Mouse (Mus musculus) brain, embryonic 18.5 days (tissue): ENCODE data around the gene Fxyd7.

ENCODE experiments used
- DNase-seq: peaks from one replicate; pipeline ENCODE4 v3.0.0-alpha.2; 2012; ENCODE audit warnings: low read depth, low spot score

Gene Fxyd7

GRCm38 (mm10) chr7:31008175-31008574, 43.1 kb downstream of the Fxyd7 start:
- DNase-seq = no peak

- DNase-seq = no peak
Measured at GRCm38 (mm10) chr7:31007775-31008174, 43.5 kb downstream of the Fxyd7 start.

- no peak for DNase-seq
Measured at GRCm38 (mm10) chr7:31002650-31003049, 48.6 kb downstream of the Fxyd7 start.

- no peak for DNase-seq
Measured at GRCm38 (mm10) chr7:31000505-31001020, 50.7 kb downstream of the Fxyd7 start.

- DNase-seq = no peak
Measured at GRCm38 (mm10) chr7:30996491-30996890, 54.8 kb downstream of the Fxyd7 start.

GRCm38 (mm10) chr7:30993986-30994385, 57.3 kb downstream of the Fxyd7 start:
- no peak for DNase-seq
